Mouse (Mus musculus) cerebellum, postnatal 36 days (tissue): ENCODE results near the gene Rassf5.

Source experiments
- DNase-seq, 2 experiments: peaks; one replicate each; pipeline ENCODE4 v3.0.0; 2021 to 2022; ENCODE audit warnings: mixed read lengths in 2 of 2

Rassf5 gene

GRCm38 (mm10) chr1:131245089-131245856 lies at the start of gene Rassf5:
Rassf5 (minus strand) TSS chr1:131245258.
- DNase-seq: peak; percentile 81 to 84

- peak in 1 of 2 experiments; percentile 48 for DNase-seq
Measured at GRCm38 (mm10) chr1:131293922-131294250, 48.8 kb upstream of the Rassf5 start.

GRCm38 (mm10) chr1:131293221-131293921 lies 48.3 kb upstream of the Rassf5 start:
- no peak for DNase-seq

GRCm38 (mm10) chr1:131290648-131291047 lies 45.6 kb upstream of the Rassf5 start:
- DNase-seq: peak; percentile 78 to 85

- no peak for DNase-seq
Measured at GRCm38 (mm10) chr1:131288938-131289337, 43.9 kb upstream of the Rassf5 start.

GRCm38 (mm10) chr1:131287267-131287666 lies 42.2 kb upstream of the Rassf5 start:
- DNase-seq: no peak

GRCm38 (mm10) chr1:131286803-131287202 lies 41.7 kb upstream of the Rassf5 start:
- DNase-seq: no peak

GRCm38 (mm10) chr1:131284616-131285015 lies 39.6 kb upstream of the Rassf5 start:
- no peak for DNase-seq

GRCm38 (mm10) chr1:131284167-131284566 lies 39.1 kb upstream of the Rassf5 start:
- no peak for DNase-seq

- no peak for DNase-seq
Measured at GRCm38 (mm10) chr1:131281731-131282130, 36.7 kb upstream of the Rassf5 start.

GRCm38 (mm10) chr1:131280280-131280679 lies 35.2 kb upstream of the Rassf5 start:
- DNase-seq: no peak

- no peak for DNase-seq
Measured at GRCm38 (mm10) chr1:131279456-131279776, 34.4 kb upstream of the Rassf5 start, which contains the start of gene Ikbke. Ikbke (minus strand) TSS chr1:131279606.

- no peak for DNase-seq
Measured at GRCm38 (mm10) chr1:131278606-131279455, 33.8 kb upstream of the Rassf5 start.

GRCm38 (mm10) chr1:131276831-131277230 lies 31.8 kb upstream of the Rassf5 start:
- DNase-seq: no peak

GRCm38 (mm10) chr1:131275577-131275976 lies 30.5 kb upstream of the Rassf5 start:
- DNase-seq: no peak

- DNase-seq: no peak
Measured at GRCm38 (mm10) chr1:131274725-131275539, 29.9 kb upstream of the Rassf5 start.

GRCm38 (mm10) chr1:131269797-131270578 lies 24.9 kb upstream of the Rassf5 start:
- peak; percentile 80 to 88 for DNase-seq

GRCm38 (mm10) chr1:131268776-131269175 lies 23.7 kb upstream of the Rassf5 start:
- no peak for DNase-seq

GRCm38 (mm10) chr1:131263905-131264304 lies 18.8 kb upstream of the Rassf5 start:
- no peak for DNase-seq

- peak; percentile 72 to 73 for DNase-seq
Measured at GRCm38 (mm10) chr1:131260309-131260656, 15.2 kb upstream of the Rassf5 start.

- DNase-seq: no peak
Measured at GRCm38 (mm10) chr1:131259632-131260308, 14.7 kb upstream of the Rassf5 start.
